Mouse (Mus musculus) urinary bladder, postnatal 25 days (tissue): Measurements from ENCODE around the gene Dnajb6.
"Not testable (repeated sequence)": the region's sequence is repeated elsewhere in the genome, so short reads cannot be mapped to it uniquely, and the experiment has no call there.

Source experiments
- DNase-seq: peaks from one replicate; pipeline ENCODE4 v3.0.0; 2022; ENCODE audit warnings: low spot score

Gene Dnajb6

GRCm38 (mm10) chr5:29735557-29736061, at the start of gene Dnajb6, which contains the start of gene Gm5129:
Dnajb6 (plus strand) TSS chr5:29735688.
Gm5129 (minus strand) TSS chr5:29735936.
- DNase-seq, result peak; percentile 98

GRCm38 (mm10) chr5:29687671-29688070, 47.8 kb upstream of the Dnajb6 start:
- no peak for DNase-seq

GRCm38 (mm10) chr5:29688352-29688751, 47.1 kb upstream of the Dnajb6 start:
- no peak for DNase-seq

DNA sequence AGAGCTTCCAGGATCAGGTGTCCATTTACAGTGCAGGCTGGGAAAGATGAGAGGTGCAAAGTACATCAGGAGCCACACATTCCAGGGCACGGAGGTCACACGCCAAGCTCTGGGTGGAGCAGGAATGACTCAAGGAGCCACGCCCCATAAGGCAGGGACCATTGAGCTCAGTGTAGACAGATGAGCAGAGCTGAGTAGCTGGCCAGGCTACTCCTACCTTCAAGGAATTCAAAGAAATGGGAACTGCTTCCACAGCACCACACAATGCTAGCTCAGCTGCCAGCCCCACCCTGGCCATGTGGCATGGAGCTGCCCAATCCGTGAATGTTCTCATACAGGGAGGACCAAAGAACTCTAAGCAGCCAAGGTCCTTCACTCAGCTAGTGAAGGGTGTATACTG, 37.0 kb upstream of the Dnajb6 start:
- peak; percentile 30 for DNase-seq

DNA sequence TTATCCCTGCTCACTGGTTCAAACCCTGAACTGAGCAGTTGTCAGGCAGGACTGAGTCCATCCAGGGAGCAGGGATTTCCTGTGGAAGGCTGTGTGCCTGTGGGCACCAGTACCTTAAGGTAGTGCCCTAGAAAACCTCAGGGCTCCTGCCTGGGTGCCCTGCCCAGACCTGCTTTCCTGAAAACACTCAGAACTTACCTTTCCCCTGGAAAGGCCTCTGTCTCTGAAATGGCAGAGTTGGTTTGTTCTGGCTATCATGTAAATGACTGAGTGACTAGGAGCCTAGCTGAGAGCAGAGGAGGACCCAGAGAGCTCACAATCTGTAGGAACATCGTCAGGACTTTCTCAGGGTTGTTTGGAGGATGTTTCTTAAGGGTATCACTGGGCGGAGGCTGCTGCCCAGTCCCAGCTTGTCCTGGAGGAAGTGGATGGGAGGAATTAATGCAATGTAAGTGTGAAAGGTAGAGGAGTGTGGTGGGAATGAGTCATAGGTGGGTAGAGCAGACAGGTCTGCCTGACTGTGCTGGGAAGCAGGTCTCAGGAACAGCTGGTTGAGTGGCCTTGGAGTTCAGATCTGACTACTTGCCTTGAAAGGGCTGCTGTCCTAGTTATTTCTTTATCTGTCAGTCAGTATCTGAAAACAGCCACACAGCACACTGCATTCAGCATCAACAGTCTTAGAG, 35.8 kb upstream of the Dnajb6 start:
- DNase-seq, result peak; percentile 30

- DNase-seq, result no peak
These were observed 28.2 kb upstream of the Dnajb6 start for GRCm38 (mm10) chr5:29707241-29707640.

GRCm38 (mm10) chr5:29708258-29708657, 27.2 kb upstream of the Dnajb6 start:
- no peak for DNase-seq

GRCm38 (mm10) chr5:29711631-29712030, 23.9 kb upstream of the Dnajb6 start:
- DNase-seq, result no peak

DNA sequence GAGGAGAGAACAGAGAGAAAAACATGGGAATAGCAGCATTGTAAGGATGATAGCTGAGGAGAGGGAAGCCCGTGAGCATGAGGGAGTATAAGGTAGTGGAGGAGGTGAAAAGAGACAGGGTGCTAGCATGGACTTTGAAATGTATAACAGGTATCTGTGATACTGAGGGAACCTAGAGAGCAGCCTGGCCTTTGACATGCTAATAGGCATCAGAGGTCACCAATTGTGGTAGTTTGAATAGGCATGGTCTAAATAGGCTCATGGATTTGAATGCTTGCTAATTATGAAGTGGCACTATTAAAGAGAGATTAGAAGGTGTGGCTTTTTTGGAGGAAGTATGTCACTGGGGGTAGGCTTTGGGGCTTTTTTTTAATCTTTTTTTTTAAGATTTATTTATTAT, 22.6 kb upstream of the Dnajb6 start:
- DNase-seq, result no peak

DNA sequence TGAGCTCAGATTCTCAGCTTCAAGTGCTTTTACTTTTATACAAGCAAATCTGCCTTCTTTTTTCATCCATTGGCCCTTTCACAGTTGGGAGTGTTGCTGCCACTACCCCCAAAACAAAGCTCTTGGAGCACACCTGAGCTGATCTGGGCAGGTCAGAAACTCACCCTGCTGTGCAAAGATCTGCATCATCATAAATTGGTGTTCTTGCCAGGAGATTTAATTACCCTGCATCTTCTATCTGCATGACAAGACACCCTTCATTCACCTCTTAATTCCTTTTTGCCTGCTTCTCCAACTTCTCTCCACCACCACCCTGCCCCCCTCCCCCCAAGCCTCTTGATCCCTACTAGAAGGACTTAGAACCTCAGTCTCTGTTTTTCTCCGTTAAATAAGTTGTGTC, 14.3 kb upstream of the Dnajb6 start:
- no peak for DNase-seq

GRCm38 (mm10) chr5:29725369-29725768, 10.1 kb upstream of the Dnajb6 start:
- no peak for DNase-seq

DNA sequence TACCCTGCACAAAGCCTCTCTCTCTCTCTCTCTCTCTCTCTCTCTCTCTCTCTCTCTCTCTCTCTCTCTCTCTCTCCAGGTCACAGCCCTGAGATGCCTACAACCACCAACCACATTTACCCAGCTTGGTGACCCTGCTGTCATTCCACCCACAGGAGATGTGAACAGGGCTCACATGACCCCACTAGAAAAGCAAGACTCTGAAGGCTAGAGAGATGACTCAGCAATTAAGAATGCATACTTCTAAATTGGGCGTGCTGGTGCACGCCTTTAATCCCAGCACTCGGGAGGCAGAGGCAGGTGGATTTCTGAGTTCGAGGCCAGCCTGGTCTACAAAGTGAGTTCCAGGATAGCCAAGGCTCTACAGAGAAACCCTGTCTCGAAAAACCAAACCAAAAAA, 9.4 kb upstream of the Dnajb6 start:
- DNase-seq, result not testable (repeated sequence)

- no peak for DNase-seq
These were observed 517 bp upstream of the Dnajb6 start for GRCm38 (mm10) chr5:29734831-29735510.

GRCm38 (mm10) chr5:29736073-29736900, 799 bp downstream of the Dnajb6 start:
- DNase-seq, result no peak

DNA sequence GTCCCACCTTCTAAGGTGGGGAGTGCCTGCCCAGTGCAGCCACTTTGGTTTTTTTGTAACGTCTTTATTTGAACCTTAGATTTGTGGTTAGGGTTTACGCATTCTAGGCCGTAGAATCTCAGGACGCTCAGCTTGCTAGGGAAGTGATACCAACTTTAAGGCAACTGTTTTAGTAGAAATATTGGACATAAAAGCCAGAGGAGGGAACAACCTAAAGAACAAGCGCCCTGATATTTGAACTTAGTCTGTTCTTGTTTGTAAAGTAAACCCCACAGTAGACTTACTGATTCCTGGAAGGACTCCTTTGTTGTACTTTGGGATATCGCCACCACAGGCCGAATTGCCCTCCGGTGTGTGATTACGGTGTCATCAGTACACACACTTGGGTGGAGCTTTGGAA, 1.5 kb downstream of the Dnajb6 start:
- no peak for DNase-seq

GRCm38 (mm10) chr5:29737471-29737870, 2.0 kb downstream of the Dnajb6 start:
- DNase-seq, result no peak

DNA sequence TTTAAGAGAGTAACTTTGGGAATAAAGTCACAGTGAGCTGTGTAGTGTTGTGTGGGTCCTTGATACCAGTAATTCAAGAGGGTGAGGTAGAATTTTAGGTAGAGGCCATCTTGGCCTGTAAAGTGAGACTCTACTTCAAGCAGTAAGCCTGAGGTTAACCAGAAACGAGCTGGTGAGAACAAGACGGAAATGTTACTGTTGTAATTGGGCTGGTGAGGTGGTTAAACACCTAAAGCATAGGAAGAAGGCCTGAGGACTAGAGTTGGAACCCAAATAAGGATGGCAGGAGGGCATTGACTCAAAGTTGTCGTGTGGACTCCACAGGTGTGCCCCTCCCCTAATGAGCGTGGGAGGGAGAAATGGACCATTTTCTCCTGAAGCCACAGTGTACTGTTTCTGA, 2.6 kb downstream of the Dnajb6 start:
- no peak for DNase-seq

GRCm38 (mm10) chr5:29740651-29741050, 5.2 kb downstream of the Dnajb6 start:
- DNase-seq, result no peak

DNA sequence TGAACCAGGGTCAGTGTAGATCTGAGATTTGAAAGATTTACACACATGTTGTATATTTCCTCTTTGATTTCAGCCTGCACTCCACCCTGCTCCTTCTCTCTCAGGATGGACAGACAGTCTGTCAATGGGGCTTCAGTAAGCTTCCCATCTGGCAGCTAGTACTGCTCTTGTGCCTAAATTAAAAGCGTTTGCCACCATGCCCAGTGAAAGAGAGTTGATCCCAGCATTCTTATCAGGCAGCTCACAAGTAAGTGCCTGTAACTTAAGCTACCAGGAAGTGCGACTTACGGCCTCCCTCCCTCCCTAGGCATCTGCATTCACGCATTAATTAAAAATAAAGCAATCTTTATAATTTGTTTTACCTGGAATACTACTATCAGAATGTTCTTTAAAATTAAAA, 5.6 kb downstream of the Dnajb6 start:
- DNase-seq, result no peak

GRCm38 (mm10) chr5:29747661-29748060, 12.2 kb downstream of the Dnajb6 start:
- no peak for DNase-seq

GRCm38 (mm10) chr5:29751306-29751705, 15.8 kb downstream of the Dnajb6 start:
- no peak for DNase-seq

DNA sequence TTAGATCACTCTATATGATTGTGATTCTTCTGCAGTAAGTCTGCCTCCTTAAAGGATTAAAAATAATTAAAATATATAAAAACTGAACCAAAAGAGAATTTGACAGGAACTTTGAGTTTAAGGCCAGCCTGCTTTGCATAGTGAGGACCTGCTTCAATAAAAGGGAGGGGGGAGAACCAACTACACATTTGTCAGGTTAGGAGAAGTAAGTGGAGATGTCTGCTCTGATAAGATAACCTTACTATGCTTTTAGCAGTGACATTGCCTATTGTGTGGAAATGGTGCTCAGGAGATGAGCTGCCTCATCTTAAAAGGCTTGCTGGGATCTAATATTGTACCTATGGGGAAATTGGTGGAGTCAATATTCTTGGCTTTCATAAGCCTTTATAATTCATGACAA, 17.4 kb downstream of the Dnajb6 start:
- DNase-seq, result no peak

GRCm38 (mm10) chr5:29759318-29759717, 23.8 kb downstream of the Dnajb6 start:
- DNase-seq, result no peak
